Mouse (Mus musculus): Measurements from ENCODE around the gene Tbx4. TPM values are rescaled to one million over a fixed set of nuclear protein-coding genes. Genes with fewer than 3 reads are reported as not detected.

Gene Tbx4
- total RNA-seq, 2 experiments from 2014 or later = 0.09 TPM; not detected in 1

DNA sequence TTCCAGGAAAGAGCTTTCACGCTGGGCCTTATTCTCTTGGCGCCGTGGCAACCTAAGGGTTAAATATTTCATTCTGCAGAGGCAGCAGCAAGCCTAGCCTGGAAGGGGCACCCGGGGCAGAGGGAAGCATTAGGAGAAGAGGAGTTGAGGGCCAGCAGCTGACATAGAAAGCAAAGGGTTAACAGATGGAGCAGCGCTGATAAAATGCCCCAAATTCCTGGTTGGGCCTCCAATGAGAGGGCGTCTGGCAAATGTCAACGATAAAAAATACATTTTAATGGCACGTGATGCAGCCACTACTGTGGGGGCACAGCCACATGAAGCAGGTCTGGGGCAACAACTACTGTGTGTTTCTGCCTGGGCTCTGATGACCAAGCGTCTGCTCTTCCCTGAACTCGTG, 23.9 kb downstream of the Tbx4 start:
- no peak for DNase-seq

DNA sequence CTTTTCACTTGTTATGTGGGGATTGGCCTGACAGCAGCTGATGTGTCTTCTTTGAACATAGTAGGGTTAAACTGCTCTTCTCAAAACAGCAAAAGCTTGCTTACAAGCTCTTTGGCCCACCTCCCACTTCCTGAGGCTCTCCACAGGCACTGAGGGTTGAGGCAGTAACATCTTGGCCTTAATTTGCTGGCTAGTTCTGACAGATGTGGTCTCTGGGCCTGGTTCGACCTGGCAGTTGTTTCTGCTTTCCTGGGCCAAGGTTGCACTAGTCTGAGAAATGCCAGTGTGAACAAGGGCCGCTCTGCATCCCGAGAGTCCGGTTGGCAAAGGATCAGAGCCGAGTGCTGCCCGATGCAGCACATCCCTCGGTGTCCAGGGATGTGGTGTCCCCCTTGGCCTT, 27.3 kb downstream of the Tbx4 start:
- no peak for DNase-seq

GRCm38 (mm10) chr11:85917091-85917992, 31.1 kb downstream of the Tbx4 start:
- DNase-seq = no peak

DNA sequence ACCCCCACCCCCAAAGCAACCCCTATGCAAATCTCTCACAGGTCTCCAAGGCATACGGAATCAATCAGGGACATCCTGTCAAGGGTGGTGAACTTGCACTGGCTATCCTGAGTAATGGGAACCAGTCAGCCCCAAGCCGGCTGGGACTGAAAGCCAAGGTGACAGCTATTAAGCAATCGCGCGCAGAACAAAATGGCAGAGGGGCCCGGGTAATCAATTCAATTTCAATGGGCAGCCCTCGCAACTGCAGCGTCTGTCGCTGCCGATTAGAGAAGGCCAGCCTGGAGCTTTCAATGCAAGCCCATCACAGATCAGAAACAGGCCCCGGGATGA, 31.7 kb downstream of the Tbx4 start:
- DNase-seq = no peak

GRCm38 (mm10) chr11:85918388-85918940, 32.2 kb downstream of the Tbx4 start:
- DNase-seq = no peak

DNA sequence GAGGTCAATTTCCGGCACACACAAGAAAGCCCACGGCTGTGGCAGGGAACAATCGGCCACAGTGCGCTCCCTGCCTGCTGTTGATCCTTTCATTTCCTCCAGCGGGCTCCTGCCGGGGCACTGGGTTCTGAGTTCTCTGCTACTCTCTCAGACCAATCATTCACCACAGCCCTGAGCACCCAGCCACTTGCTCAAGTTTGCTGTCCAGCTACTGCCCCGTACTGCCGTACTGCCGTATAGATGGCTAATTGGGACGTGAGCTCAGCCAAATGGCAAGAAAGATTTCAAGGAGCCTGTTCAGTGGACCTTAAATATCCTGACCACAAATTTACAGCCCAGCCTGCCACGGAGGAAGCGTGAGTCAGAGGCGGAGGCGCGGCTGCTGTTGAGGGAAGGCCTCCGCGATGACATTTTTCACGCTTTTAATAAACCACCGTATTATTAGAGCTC, 39.1 kb downstream of the Tbx4 start:
- DNase-seq = peak; percentile 22

DNA sequence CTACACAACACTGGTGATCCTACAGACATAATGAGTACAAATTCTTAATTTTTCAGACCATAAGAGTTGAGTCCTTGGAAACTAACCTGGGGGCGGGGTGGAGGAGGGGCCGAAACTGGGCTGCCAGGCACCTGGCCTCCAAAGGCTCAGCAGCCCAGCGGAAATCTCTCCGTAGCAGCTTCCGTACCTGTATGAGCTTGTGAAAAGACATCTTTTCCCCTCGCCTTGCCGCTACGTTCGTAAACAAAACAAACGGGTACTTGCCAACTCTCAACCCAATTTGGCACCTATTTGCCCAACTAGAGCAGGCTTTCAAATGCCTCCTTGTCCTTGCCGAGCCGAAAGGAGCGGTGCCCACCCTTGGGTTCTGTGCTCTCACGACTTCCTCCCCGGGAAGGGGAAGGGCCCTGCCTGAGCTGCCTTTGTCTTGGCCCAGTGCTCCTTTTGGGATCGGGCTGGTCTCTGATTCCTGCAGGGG, 40.1 kb downstream of the Tbx4 start:
- no peak for DNase-seq

- DNase-seq = no peak
These were observed 41.9 kb downstream of the Tbx4 start for GRCm38 (mm10) chr11:85928106-85928505.

GRCm38 (mm10) chr11:85929651-85930050, 43.4 kb downstream of the Tbx4 start:
- DNase-seq = no peak

GRCm38 (mm10) chr11:85941785-85942570, 55.8 kb downstream of the Tbx4 start:
- peak; percentile 38 for DNase-seq

DNA sequence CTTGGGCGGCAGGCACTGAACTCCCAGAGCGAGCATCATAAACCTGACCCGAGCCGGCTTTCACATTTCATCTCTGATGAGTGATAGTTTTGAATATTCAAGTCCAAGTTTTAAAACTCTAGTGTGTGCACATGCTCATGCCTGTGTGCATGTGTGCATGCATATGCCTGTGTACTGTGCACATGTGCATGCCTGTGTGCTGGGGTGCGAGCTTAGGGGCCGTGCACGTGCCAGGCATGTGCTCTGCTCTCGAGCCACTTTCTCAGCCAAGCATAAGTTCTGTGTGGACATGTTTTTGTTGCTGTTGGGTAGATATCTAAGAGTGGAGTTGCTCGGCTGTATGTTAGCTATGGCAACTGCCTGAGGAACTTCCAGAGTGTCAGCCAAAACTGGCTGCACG, 62.5 kb downstream of the Tbx4 start:
- DNase-seq = peak; percentile 12

DNA sequence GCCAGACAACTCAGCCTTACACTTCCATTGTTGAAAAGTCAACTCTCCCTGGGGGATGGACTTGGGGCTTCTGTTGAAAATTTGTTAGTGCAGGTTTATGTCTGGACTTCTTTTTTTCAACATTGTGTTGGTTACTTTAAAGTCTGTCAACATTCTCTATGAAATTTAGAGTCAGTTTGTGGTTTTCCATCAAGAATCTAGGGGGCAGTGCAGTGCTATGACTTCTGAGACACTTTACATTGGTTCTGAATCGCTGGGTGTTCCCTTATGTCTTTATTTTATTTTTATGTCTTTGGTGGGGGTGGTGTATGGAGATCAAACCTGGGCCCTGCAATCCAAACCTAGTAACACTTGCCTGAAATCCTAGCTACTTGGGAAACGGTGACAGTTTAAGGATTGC, 63.5 kb downstream of the Tbx4 start:
- no peak for DNase-seq

DNA sequence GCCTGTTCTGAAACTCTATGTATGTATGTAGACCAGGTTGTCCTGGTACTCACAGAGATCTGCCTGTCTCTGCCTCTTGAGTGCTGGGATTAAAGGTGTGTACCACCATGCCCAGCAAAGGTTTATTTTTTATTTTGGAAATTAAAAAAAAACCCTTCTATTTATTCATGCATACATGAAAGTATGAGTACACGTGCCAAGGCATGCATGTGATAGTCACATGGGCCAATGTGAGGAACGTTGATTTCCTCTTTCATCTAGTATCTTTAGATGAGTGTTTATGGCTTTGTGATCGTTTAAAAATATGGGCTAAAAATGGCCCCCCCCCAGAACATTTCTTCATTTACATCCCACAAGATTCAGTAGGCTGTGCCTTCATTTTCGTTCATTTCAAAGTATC, 66.3 kb downstream of the Tbx4 start:
- DNase-seq = no peak

GRCm38 (mm10) chr11:85955611-85956010, 69.4 kb downstream of the Tbx4 start:
- no peak for DNase-seq

GRCm38 (mm10) chr11:85956422-85956821, 70.2 kb downstream of the Tbx4 start:
- no peak for DNase-seq

DNA sequence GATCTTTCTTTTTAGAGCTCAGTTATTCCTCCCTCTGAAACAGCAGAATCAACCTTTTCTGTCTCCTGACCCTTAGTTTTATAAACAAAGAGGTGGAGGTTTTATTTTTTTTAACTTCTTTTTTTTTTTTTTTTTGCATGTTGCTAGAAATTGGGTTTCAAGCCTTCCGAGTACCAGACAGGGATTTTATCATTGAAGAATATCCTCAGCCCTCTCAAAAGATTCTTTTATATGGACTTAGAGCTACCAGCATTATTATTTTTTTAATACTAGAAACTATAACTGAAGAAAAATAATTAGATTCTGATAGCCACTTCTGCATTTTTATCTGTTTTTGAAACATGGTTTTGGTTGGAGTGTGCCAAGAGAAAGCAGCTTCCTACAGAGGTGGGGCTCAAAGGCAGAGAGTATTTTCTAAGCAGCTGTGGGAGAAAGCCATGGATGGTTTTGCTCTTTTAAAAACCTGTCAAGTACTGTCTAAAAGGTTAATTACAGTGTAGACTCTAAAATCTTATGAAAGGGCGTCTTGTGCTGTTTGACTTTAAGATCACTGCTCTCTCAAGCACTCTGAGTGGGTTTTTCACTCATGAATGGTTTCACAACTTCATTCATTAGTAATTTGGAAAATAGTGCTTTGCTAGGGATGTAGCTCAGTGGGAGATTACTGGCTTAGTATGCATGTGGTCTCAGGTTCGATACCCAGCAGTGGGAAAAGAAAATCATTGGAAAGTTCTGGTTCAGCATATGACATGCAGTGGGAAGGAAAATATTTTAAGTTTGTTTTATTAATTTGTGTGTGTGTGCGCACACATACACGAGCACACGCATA, 70.9 kb downstream of the Tbx4 start:
- DNase-seq = no peak

- DNase-seq = no peak
These were observed 73.6 kb downstream of the Tbx4 start for GRCm38 (mm10) chr11:85959837-85960236.

DNA sequence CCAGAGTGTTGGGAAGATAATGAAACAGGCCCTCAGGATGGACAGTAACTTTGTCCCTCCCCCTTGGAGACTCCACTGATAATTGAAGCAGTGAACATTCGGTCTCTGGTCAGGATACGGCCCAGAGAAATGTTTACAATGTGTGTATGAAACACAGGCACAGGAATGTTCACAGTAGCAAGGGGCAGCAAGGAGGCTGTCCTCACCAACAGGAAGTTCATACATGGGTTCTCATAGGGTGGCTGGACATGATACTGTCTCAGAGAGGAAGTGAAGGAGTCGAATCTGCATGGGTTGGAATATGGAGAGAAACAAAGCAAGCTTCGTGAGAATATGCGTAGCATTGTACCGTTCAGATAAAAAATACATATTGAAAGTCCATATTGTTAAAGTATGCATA, 74.1 kb downstream of the Tbx4 start:
- no peak for DNase-seq

- no peak for DNase-seq
These were observed 75.3 kb downstream of the Tbx4 start for GRCm38 (mm10) chr11:85961498-85961897.
